In genomic region chr14:119848759-119849298, GRCm38 (mm10) we compare ENCODE assay signal across 29 mouse cellular contexts.
DNase-seq lines count a peak whose midpoint lies in the region; ATAC-seq lines count a peak whose summit lies in the region.
"Had no signal": no experiment of that assay in that cellular context is flagged by ENCODE, and none has a peak within 500 bp of the region (broad histone marks: within the 10 kb centered on the region; RNA-seq: fewer than 3 reads in every experiment).

No protein-coding gene starts in this region.

- no peak overlapping the region for H3K9ac ChIP-seq in kidney, embryonic 16.5 days (replicated peaks; ENCODE audit: low read length)
- H3K9ac ChIP-seq in forebrain, embryonic 16.5 days (replicated peaks; ENCODE audit: low read depth, low read length), result no peak overlapping the region
- H3K9ac ChIP-seq: embryonic facial prominence, embryonic 13.5 days; forebrain, embryonic 13.5 days; forebrain, postnatal 0 days; heart, embryonic 12.5 days; heart, embryonic 15.5 days; hindbrain, embryonic 14.5 days had no signal

- H3K36me3 ChIP-seq in kidney, embryonic 16.5 days (ENCODE audit: insufficient read depth, low read length), result no peaks in the 10 kb centered on the region
- no peaks in the 10 kb centered on the region for H3K36me3 ChIP-seq in forebrain, embryonic 16.5 days (ENCODE audit: control insufficient read depth, insufficient read depth)
- H3K36me3 ChIP-seq: embryonic facial prominence, embryonic 10.5 days; embryonic facial prominence, embryonic 13.5 days; heart, embryonic 12.5 days; heart, embryonic 15.5 days had no signal

- H3K4me3 ChIP-seq in kidney, embryonic 16.5 days (ENCODE audit: low read length), result no peak overlapping the region
- H3K4me3 ChIP-seq in forebrain, embryonic 16.5 days (replicated peaks; ENCODE audit: low read length), result no peak overlapping the region
- H3K4me3 ChIP-seq: embryonic facial prominence, embryonic 10.5 days; embryonic facial prominence, embryonic 13.5 days; erythroblast, embryonic 14.5 days; forebrain, embryonic 13.5 days; gastrocnemius, adult 2 months; heart, embryonic 12.5 days; heart, embryonic 15.5 days had no signal

- H3K27ac ChIP-seq in kidney, embryonic 16.5 days (ENCODE audit: low read length), result no peak overlapping the region
- H3K27ac ChIP-seq in forebrain, embryonic 16.5 days (ENCODE audit: low read length), result no peak overlapping the region
- H3K27ac ChIP-seq: embryonic facial prominence, embryonic 10.5 days; embryonic facial prominence, embryonic 13.5 days; forebrain, embryonic 13.5 days; gastrocnemius, adult 2 months; heart, embryonic 15.5 days; hindbrain, embryonic 14.5 days; hindbrain, postnatal 0 days had no signal

- peak; percentile 59; the same call in 1 of the 2 replicates for ATAC-seq in kidney, embryonic 16.5 days (ENCODE audit: low FRiP score, low TSS enrichment)
- peak; percentile 57 for ATAC-seq in common myeloid progenitor, adult 5-6 weeks (replicated peaks; ENCODE audit: low read depth, poor library complexity, severe bottlenecking)
- ATAC-seq in megakaryocyte, adult 5-6 weeks (ENCODE audit: poor library complexity, severe bottlenecking), result peak; percentile 66
- no peak for ATAC-seq in forebrain, embryonic 16.5 days
- ATAC-seq: forebrain, embryonic 13.5 days; forebrain, postnatal 0 days; hindbrain, postnatal 0 days; inflammation-experienced regulatory T-cells, adult 6 months had no signal

- 36% methylated on average over 4 of the region's 4 CpGs for WGBS in kidney, embryonic 16.5 days
- WGBS in forebrain, embryonic 16.5 days, result 76% methylated on average over 4 of the region's 4 CpGs

- no peaks in the 10 kb centered on the region for H3K9me3 ChIP-seq in kidney, embryonic 16.5 days (ENCODE audit: low read length)
- no peaks in the 10 kb centered on the region for H3K9me3 ChIP-seq in forebrain, embryonic 16.5 days (ENCODE audit: control insufficient read depth, low read length)
- H3K9me3 ChIP-seq: embryonic facial prominence, embryonic 10.5 days; embryonic facial prominence, embryonic 13.5 days; forebrain, embryonic 13.5 days; heart, embryonic 12.5 days; heart, embryonic 15.5 days had no signal

- peak; percentile 55 for DNase-seq in heart, adult 11 months
- no peak for DNase-seq in heart, adult 8-10 months (ENCODE audit: low spot score)
- DNase-seq in kidney, adult 8-10 months, result no peak
- no peak for DNase-seq in layer of hippocampus, postnatal 14 days (ENCODE audit: low spot score in 2 of 2)
- DNase-seq: adrenal gland, adult 2 months; adrenal gland, postnatal 14 days; cerebellum, adult 11 months; cerebellum, adult 2 months; cerebellum, adult 9-11 months; cerebellum, postnatal 25 days; embryo, embryonic 11 days; forebrain, postnatal 0 days; gastrocnemius, adult 2 months; gastrocnemius, postnatal 14 days; heart, postnatal 10 days; heart, postnatal 36 days had no signal

- H3K4me2 ChIP-seq in kidney, embryonic 16.5 days (replicated peaks; ENCODE audit: low read depth, low read length), result no peak overlapping the region
- no peak overlapping the region for H3K4me2 ChIP-seq in forebrain, embryonic 16.5 days (ENCODE audit: low read length)
- H3K4me2 ChIP-seq: embryonic facial prominence, embryonic 13.5 days; forebrain, embryonic 13.5 days; heart, embryonic 12.5 days; heart, embryonic 15.5 days; hindbrain, embryonic 14.5 days had no signal

- no peaks in the 10 kb centered on the region for H3K27me3 ChIP-seq in kidney, embryonic 16.5 days (ENCODE audit: insufficient read depth, low read length)
- H3K27me3 ChIP-seq in forebrain, embryonic 16.5 days (replicated peaks; ENCODE audit: control insufficient read depth, insufficient read depth, low read length), result no peaks in the 10 kb centered on the region
- H3K27me3 ChIP-seq: embryonic facial prominence, embryonic 13.5 days; heart, embryonic 12.5 days; heart, embryonic 15.5 days had no signal

- H3K4me1 ChIP-seq in kidney, embryonic 16.5 days (ENCODE audit: insufficient read depth, low read length), result peaks cover 11% of the 10 kb centered on the region
- H3K4me1 ChIP-seq in forebrain, embryonic 16.5 days (replicated peaks; ENCODE audit: control insufficient read depth, insufficient read depth, low read length), result peaks cover 5% of the 10 kb centered on the region
